Mouse (Mus musculus) kidney, embryonic 16.5 days (tissue): Measurements from ENCODE around the gene Nacc2. TPM values are rescaled to one million over a fixed set of nuclear protein-coding genes. Genes with fewer than 3 reads are reported as not detected.

ENCODE experiments used
- polyA plus RNA-seq: library from polyadenylated mRNA; unstranded; fragments of >200 nt; fragmentation: Nextera tagmentation; extraction: Ambion mirVana; gene quantifications from 2 replicates; pipeline ENCODE4 v1.2.1, GENCODE M21; 2015

Gene Nacc2
- polyA plus RNA-seq, 1 experiment from 2014 or later: 13.3 TPM

Other genes starting within 250 kb of the Nacc2 start
- gene Camsap1, start 139.9 kb downstream of the Nacc2 start, polyA plus RNA-seq: 9.2 and 10.2 TPM in 2 replicates
- gene Ubac1, start 101.5 kb downstream of the Nacc2 start, polyA plus RNA-seq: 83.6 and 88.5 TPM in 2 replicates
- gene Lhx3, start 85.1 kb upstream of the Nacc2 start, polyA plus RNA-seq: 0.09 TPM in 1 of 2 replicates, not detected in the other
- gene Qsox2, start 114.3 kb upstream of the Nacc2 start, polyA plus RNA-seq: 18.4 and 20.7 TPM in 2 replicates
- 0.02 and 0.03 TPM in 2 replicates for gene Ccdc187, start 171.3 kb upstream of the Nacc2 start, polyA plus RNA-seq
- 41.9 and 44.1 TPM in 2 replicates for gene Gpsm1, start 192.3 kb upstream of the Nacc2 start, polyA plus RNA-seq
- 30.6 and 34.2 TPM in 2 replicates for gene Dnlz, start 228.9 kb upstream of the Nacc2 start, polyA plus RNA-seq
- 0.92 and 1.4 TPM in 2 replicates for gene Card9, start 237.7 kb upstream of the Nacc2 start, polyA plus RNA-seq